Mouse (Mus musculus): ENCODE results near the gene Vil1. TPM values are rescaled to one million over a fixed set of nuclear protein-coding genes. Genes with fewer than 3 reads are reported as not detected.

The Vil1 gene
- polyA plus RNA-seq, 1 experiment, result not detected

DNA sequence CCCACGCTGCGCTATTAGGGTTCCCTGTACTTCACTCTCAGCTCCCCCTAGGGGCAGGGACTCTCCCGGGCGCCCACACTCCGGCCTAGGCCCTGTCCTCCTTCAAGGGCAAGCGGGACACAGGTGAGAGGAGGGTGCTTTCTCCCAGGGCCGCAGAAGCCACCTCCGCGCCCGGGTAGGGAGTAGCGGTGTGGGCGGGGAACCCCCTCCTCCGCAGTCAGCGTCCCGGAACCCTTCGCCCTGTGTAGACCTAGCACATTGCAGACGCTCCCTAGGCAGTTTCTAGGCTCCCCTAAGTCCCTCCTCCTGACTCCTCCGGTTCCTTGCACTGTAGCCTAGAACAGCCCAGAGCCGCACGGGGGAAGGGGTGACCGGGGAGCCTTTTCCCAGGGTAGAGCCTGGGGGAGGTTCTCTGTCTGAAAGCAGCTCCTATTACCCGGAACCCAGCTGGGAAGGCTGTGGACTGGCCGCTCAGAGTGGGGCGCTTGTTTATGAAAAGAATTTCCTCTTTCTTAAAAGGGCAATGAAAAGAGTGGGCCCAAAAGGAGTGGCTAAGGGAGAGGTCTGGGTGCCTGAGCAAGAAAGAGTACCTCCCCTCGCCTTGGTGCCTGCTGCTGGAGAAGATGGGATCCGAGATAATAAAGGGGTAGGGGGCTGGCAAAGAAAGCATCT, 22.3 kb upstream of the Vil1 start:
- peaks cover 77% of the 10 kb centered on the region for H3K4me1 ChIP-seq
- no peak for TF ChIP-seq FLI1 (IDR thresholded peaks at IDR 0.05; ENCODE audit: low read length)
- TF ChIP-seq GATA1 (IDR thresholded peaks at IDR 0.05; ENCODE audit: borderline replicate concordance, low read length), result no peak
- H3K27me3 ChIP-seq (replicated peaks), result peaks cover 11% of the 10 kb centered on the region
- H3K4me3 ChIP-seq (replicated peaks), result peak overlapping the region; percentile 94
- no peaks in the 10 kb centered on the region for H3K36me3 ChIP-seq (replicated peaks; ENCODE audit: low read length)
- no peaks in the 10 kb centered on the region for H3K9me3 ChIP-seq

DNA sequence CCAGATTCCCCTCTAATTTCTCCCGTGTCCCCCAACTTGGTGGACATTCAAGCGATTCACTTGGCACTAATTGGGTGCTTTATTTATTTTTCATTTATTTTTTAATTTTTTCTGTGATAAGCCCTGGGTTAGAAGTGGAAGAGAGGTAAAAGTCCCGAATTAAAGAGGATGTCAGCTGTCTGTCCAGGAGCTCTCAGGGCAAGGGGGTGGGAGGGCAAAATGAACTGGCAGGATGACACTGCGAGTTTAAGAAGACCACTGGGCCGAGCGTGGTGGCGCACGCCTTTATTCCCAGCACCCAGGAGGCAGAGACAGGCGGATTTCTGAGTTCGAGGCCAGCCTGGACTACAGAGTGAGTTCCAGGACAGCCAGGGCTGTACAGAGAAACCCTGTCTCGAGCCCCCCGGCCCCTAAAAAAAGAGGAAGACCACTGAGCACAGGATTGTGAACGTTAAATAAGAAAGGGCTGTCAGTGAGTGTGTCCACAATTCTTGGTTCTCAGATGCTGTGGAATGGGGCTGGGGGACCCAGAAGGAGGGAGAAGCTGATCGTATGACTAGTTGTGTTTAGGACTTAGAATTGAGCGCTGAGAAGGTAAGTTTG, 21.7 kb upstream of the Vil1 start:
- H3K4me1 ChIP-seq, result peaks cover 77% of the 10 kb centered on the region
- H3K36me3 ChIP-seq (replicated peaks; ENCODE audit: low read length), result no peaks in the 10 kb centered on the region
- no peaks in the 10 kb centered on the region for H3K9me3 ChIP-seq
- peaks cover 9% of the 10 kb centered on the region for H3K27me3 ChIP-seq (replicated peaks)
- no peak for TF ChIP-seq FLI1 (IDR thresholded peaks at IDR 0.05; ENCODE audit: low read length)
- no peak for TF ChIP-seq GATA1 (IDR thresholded peaks at IDR 0.05; ENCODE audit: borderline replicate concordance, low read length)
- H3K4me3 ChIP-seq (replicated peaks), result peak overlapping the region; percentile 94

DNA sequence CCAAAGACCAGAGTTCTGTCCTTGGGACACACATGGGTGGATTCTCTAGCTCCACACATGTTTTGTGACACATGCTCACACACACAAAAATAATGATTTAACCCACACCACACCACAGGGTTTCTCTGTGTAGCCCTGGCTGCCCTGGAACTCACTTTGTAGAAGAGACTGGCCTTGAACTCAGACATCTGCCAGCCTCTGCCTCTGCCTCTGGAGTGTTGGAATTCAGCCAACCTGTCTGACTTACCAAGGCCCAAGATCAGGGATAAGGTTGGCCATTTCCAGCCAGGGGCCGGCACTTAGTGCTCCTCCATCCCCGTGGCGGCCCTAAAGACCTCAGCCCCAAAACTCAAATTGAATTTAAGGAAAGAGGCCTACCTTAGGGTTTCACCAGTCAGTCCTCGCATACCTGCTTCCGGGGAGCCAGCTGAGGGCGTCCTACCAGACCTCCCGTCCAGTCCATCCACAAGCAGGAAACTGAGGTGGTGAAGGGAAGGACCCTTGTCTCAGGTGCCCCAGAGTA, 20.7 kb upstream of the Vil1 start:
- TF ChIP-seq GATA1 (IDR thresholded peaks at IDR 0.05; ENCODE audit: borderline replicate concordance, low read length) (no peak), FLI1 (IDR thresholded peaks at IDR 0.05; ENCODE audit: low read length) (no peak)
- peaks cover 84% of the 10 kb centered on the region for H3K4me1 ChIP-seq

DNA sequence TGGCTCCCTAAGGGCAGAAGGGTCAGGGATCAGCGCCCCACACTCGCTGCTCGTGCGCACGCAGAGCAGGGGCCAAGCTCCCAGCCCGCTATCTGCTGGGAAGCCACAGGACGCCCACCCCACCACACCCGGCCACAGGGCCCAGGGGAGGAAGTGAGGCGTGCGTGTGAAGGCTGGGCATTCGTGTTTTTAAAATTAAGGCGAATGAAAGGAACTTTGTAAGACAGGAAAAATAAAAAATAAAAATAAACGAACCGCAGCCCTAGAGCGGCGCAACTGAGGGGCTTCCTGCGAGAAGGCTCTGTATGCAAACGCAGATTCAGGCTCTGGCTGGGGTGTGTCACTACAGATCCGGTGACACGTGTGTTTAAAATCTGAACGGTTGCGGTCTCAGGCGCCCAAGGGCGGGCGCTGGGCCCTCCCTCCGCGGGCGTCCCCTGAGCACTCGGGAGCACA, 19.3 kb upstream of the Vil1 start:
- TF ChIP-seq GATA1 (IDR thresholded peaks at IDR 0.05; ENCODE audit: borderline replicate concordance, low read length), result no peak
- TF ChIP-seq FLI1 (IDR thresholded peaks at IDR 0.05; ENCODE audit: low read length), result no peak
- Histone ChIP-seq H3K4me3 (replicated peaks) (peak overlapping the region; percentile 97), H3K27me3 (replicated peaks) (peaks cover 3% of the 10 kb centered on the region), H3K4me1 (peaks cover 86% of the 10 kb centered on the region), H3K9me3 (no peaks in the 10 kb centered on the region), H3K36me3 (replicated peaks; ENCODE audit: low read length) (peaks cover 20% of the 10 kb centered on the region)

More for the DNA sequence above, 20.7 kb upstream of the Vil1 start:
- H3K9me3 ChIP-seq, result no peaks in the 10 kb centered on the region
- peaks cover 6% of the 10 kb centered on the region for H3K36me3 ChIP-seq (replicated peaks; ENCODE audit: low read length)
- peaks cover 7% of the 10 kb centered on the region for H3K27me3 ChIP-seq (replicated peaks)
- no peak overlapping the region for H3K4me3 ChIP-seq (replicated peaks)

DNA sequence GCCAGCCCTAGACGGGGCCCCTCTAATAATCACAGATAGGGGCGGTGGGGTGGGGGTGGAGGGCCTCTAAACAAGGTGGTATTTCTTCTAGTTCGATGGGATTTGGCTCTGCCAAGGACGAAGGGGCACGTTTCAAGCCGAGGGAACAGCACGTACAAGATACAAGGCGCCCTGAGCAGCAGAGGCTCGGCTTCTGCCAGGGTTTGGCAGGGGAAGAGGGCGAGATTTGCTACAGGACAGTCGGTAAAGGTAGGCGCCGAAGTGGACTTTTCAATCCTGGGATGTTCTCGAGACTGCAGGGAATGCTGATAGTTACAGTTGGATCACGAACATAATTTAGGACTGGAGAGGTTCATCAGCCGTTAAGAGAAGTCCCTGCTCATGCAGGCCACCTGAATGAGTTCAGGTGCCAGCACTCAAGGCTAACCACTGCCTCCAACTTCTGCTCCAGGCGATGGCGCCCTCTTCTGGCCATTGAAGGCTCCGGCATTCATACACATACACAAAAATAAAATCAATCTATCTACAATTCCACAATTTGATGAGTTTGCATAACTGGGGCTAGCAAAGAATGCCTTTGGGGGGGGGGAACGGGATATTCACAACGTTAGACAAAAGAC, 18.8 kb upstream of the Vil1 start:
- Histone ChIP-seq H3K4me1 (peaks cover 86% of the 10 kb centered on the region), H3K4me3 (replicated peaks) (peak overlapping the region; percentile 97), H3K36me3 (replicated peaks; ENCODE audit: low read length) (peaks cover 26% of the 10 kb centered on the region), H3K27me3 (replicated peaks) (no peaks in the 10 kb centered on the region), H3K9me3 (no peaks in the 10 kb centered on the region)
- TF ChIP-seq GATA1 (IDR thresholded peaks at IDR 0.05; ENCODE audit: borderline replicate concordance, low read length), result no peak
- TF ChIP-seq FLI1 (IDR thresholded peaks at IDR 0.05; ENCODE audit: low read length), result no peak

GRCm38 (mm10) chr1:74390924-74391748, 18.0 kb upstream of the Vil1 start, which contains the start of gene Ctdsp1:
Gene Ctdsp1, plus strand, starts transcription at chr1:74391509.
- TF ChIP-seq FLI1 (IDR thresholded peaks at IDR 0.05; ENCODE audit: low read length) (no peak), GATA1 (IDR thresholded peaks at IDR 0.05; ENCODE audit: borderline replicate concordance, low read length) (no peak)
- Histone ChIP-seq H3K4me3 (replicated peaks) (peak within 1 kb of the TSS; percentile 97), H3K4me1 (peaks cover 86% of the 10 kb centered on the region), H3K27me3 (replicated peaks) (no peaks in the 10 kb centered on the region), H3K36me3 (replicated peaks; ENCODE audit: low read length) (peaks cover 26% of the 10 kb centered on the region), H3K9me3 (no peaks in the 10 kb centered on the region)

- Histone ChIP-seq H3K4me3 (replicated peaks) (peak overlapping the region; percentile 97), H3K9me3 (no peaks in the 10 kb centered on the region), H3K4me1 (peaks cover 85% of the 10 kb centered on the region), H3K36me3 (replicated peaks; ENCODE audit: low read length) (peaks cover 26% of the 10 kb centered on the region), H3K27me3 (replicated peaks) (no peaks in the 10 kb centered on the region)
- TF ChIP-seq GATA1 (IDR thresholded peaks at IDR 0.05; ENCODE audit: borderline replicate concordance, low read length) (no peak), FLI1 (IDR thresholded peaks at IDR 0.05; ENCODE audit: low read length) (no peak)
These were observed 17.2 kb upstream of the Vil1 start for GRCm38 (mm10) chr1:74391844-74392441.

DNA sequence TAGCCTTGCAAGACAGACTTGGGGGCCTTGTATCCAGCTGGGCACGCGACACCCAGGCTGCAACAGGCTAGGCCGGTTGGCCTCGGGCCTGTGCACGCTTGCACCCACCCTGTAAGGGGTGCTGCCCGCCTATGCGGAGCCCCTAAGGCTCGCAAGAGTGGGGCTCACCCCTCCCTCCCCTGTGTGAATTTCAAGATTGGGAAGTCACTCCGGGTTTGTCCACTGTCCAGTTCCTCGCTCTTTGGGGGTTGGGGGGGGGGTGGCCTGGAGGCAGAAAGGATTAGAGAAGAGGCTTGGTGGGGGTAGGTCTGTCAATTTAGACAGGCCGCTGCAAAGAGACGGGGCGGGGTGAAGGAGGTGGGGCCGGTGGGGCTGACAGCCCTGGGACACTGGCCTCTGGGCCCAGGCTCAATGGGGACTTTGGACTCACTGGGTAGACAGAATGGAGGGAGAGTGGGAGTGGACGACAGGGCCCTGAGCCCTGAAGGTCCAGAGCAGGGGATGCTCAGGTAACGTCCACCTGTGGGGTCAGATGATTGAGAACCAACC, 16.7 kb upstream of the Vil1 start:
- H3K4me3 ChIP-seq (replicated peaks), result peak overlapping the region; percentile 97
- TF ChIP-seq FLI1 (IDR thresholded peaks at IDR 0.05; ENCODE audit: low read length) (no peak), GATA1 (IDR thresholded peaks at IDR 0.05; ENCODE audit: borderline replicate concordance, low read length) (no peak)
- H3K4me1 ChIP-seq, result peaks cover 81% of the 10 kb centered on the region
- H3K27me3 ChIP-seq (replicated peaks), result no peaks in the 10 kb centered on the region
- peaks cover 26% of the 10 kb centered on the region for H3K36me3 ChIP-seq (replicated peaks; ENCODE audit: low read length)
- H3K9me3 ChIP-seq, result no peaks in the 10 kb centered on the region

DNA sequence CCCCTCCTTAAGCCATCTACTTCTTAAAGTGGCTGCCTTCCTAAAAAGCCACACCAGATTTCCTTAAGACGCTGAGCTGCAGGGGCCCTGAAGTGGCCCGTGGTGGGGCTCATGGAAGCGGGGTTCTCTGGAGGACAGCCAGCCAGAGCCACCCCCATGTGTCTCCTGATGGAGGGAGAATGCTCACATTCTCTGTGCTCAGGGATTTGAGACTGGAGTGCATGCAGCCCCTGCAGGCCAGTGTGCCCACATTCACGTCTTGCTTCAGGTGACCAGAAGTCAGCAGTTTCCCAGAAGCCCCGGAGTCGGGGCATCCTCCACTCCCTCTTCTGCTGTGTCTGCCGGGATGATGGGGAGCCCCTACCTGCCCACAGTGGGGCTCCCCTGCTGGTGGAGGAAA, 16.2 kb upstream of the Vil1 start:
- H3K36me3 ChIP-seq (replicated peaks; ENCODE audit: low read length), result peaks cover 26% of the 10 kb centered on the region
- H3K27me3 ChIP-seq (replicated peaks), result no peaks in the 10 kb centered on the region
- no peak for TF ChIP-seq FLI1 (IDR thresholded peaks at IDR 0.05; ENCODE audit: low read length)
- H3K4me1 ChIP-seq, result peaks cover 81% of the 10 kb centered on the region
- peak overlapping the region; percentile 97 for H3K4me3 ChIP-seq (replicated peaks)
- H3K9me3 ChIP-seq, result no peaks in the 10 kb centered on the region
